Comparison of ENCODE assay signal across 32 mouse cellular contexts in the genomic region with DNA sequence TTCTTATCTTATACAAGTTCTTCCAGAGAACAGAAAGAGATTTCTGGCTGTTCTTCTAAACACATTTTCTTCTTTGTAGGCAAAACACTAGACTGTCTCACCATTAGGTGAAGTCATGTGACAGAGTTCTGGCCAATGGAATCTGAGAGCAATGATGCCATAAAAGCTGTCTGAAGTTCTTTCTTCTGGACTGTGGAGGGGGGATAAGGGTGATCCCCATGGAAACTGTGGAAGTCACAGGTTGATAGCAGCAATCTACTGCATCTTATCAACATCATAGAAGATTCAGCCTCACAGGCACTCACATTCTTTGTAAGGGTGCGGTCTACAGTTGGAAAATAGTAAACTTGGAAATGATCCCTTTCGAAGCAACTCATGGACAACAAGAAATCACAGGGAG. TPM values are rescaled to one million over a fixed set of nuclear protein-coding genes. Genes with fewer than 3 reads are reported as not detected.
DNase-seq lines count a peak whose midpoint lies in the region; ATAC-seq and TF ChIP-seq lines count a peak whose summit lies in the region.
"Had no signal": no experiment of that assay in that cellular context is flagged by ENCODE, and none has a peak within 500 bp of the region (broad histone marks: within the 10 kb centered on the region; RNA-seq: fewer than 3 reads in every experiment).

Gene 4930522H14Rik (minus strand): TSS at position 187 of the 400 bp plus-strand sequence.

- no peaks in the 10 kb centered on the region for H3K36me3 ChIP-seq in hindbrain, embryonic 12.5 days
- no peaks in the 10 kb centered on the region for H3K36me3 ChIP-seq in hindbrain, postnatal 0 days (ENCODE audit: insufficient read depth, low read length)
- H3K36me3 ChIP-seq in neural tube, embryonic 12.5 days: no peaks in the 10 kb centered on the region
- H3K36me3 ChIP-seq in forebrain, embryonic 13.5 days (ENCODE audit: poor library complexity, severe bottlenecking): no peaks in the 10 kb centered on the region
- no peaks in the 10 kb centered on the region for H3K36me3 ChIP-seq in neural tube, embryonic 15.5 days
- H3K36me3 ChIP-seq: embryonic facial prominence, embryonic 15.5 days; heart, embryonic 13.5 days; liver, embryonic 13.5 days had no signal

- TF ChIP-seq CTCF in hindbrain, postnatal 0 days (IDR thresholded peaks at IDR 0.05; ENCODE audit: low read depth): no peak

- no peaks in the 10 kb centered on the region for H3K27me3 ChIP-seq in hindbrain, embryonic 12.5 days
- no peaks in the 10 kb centered on the region for H3K27me3 ChIP-seq in hindbrain, postnatal 0 days (ENCODE audit: insufficient read depth, low read length)
- no peaks in the 10 kb centered on the region for H3K27me3 ChIP-seq in neural tube, embryonic 12.5 days (replicated peaks)
- H3K27me3 ChIP-seq in forebrain, embryonic 13.5 days: no peaks in the 10 kb centered on the region
- no peaks in the 10 kb centered on the region for H3K27me3 ChIP-seq in neural tube, embryonic 15.5 days (replicated peaks)
- H3K27me3 ChIP-seq: embryonic facial prominence, embryonic 15.5 days; heart, embryonic 13.5 days; liver, embryonic 13.5 days had no signal

- no peaks in the 10 kb centered on the region for H3K9me3 ChIP-seq in hindbrain, embryonic 12.5 days (replicated peaks)
- no peaks in the 10 kb centered on the region for H3K9me3 ChIP-seq in hindbrain, postnatal 0 days (ENCODE audit: low read length)
- no peaks in the 10 kb centered on the region for H3K9me3 ChIP-seq in neural tube, embryonic 12.5 days
- no peaks in the 10 kb centered on the region for H3K9me3 ChIP-seq in forebrain, embryonic 13.5 days (replicated peaks)
- H3K9me3 ChIP-seq in neural tube, embryonic 15.5 days (replicated peaks): no peaks in the 10 kb centered on the region
- H3K9me3 ChIP-seq: embryonic facial prominence, embryonic 15.5 days; heart, embryonic 13.5 days; liver, embryonic 13.5 days had no signal

- 94% methylated on average over 2 of the region's 2 CpGs for WGBS in hindbrain, embryonic 12.5 days
- WGBS in hindbrain, postnatal 0 days: 97% methylated on average over 2 of the region's 2 CpGs
- 97% methylated on average over 2 of the region's 2 CpGs for WGBS in neural tube, embryonic 12.5 days
- 99% methylated on average over 2 of the region's 2 CpGs for WGBS in forebrain, embryonic 13.5 days
- WGBS in neural tube, embryonic 15.5 days: 96% methylated on average over 2 of the region's 2 CpGs

- H3K9ac ChIP-seq in hindbrain, embryonic 12.5 days: no peak within 1 kb of the TSS
- no peak within 1 kb of the TSS for H3K9ac ChIP-seq in hindbrain, postnatal 0 days (replicated peaks; ENCODE audit: low read length)
- H3K9ac ChIP-seq in neural tube, embryonic 12.5 days: no peak within 1 kb of the TSS
- H3K9ac ChIP-seq in forebrain, embryonic 13.5 days: no peak within 1 kb of the TSS
- no peak within 1 kb of the TSS for H3K9ac ChIP-seq in neural tube, embryonic 15.5 days (replicated peaks)
- H3K9ac ChIP-seq: embryonic facial prominence, embryonic 15.5 days; heart, embryonic 13.5 days; liver, embryonic 13.5 days had no signal

- H3K4me2 ChIP-seq in hindbrain, embryonic 12.5 days (replicated peaks): 0 out of 2 replicates have a peak within 1 kb of the TSS, but pooled peaks have one; percentile 19
- H3K4me2 ChIP-seq in hindbrain, postnatal 0 days (ENCODE audit: low read depth, low read length): no peak within 1 kb of the TSS
- H3K4me2 ChIP-seq in neural tube, embryonic 12.5 days (replicated peaks): peak within 1 kb of the TSS; percentile 3; the same call in 1 of the 2 replicates
- peak within 1 kb of the TSS; percentile 16; the same call in 1 of the 2 replicates for H3K4me2 ChIP-seq in forebrain, embryonic 13.5 days
- 0 out of 2 replicates have a peak within 1 kb of the TSS, but pooled peaks have one; percentile 0 for H3K4me2 ChIP-seq in neural tube, embryonic 15.5 days
- H3K4me2 ChIP-seq: embryonic facial prominence, embryonic 15.5 days; heart, embryonic 13.5 days; liver, embryonic 13.5 days had no signal

- DNase-seq in hindbrain, postnatal 0 days (ENCODE audit: low spot score): no peak
- DNase-seq in neural tube, embryonic 10.5 days (ENCODE audit: extremely low spot score, low spot score): no peak
- DNase-seq in thymus, postnatal 25 days: no peak
- DNase-seq: adrenal gland, postnatal 10 days; B cell, adult 2 months; cerebellum, adult 8-10 months; gastrocnemius, postnatal 14 days; heart, adult 18-20 months; heart, postnatal 14 days; kidney, adult 18-20 months; layer of hippocampus, adult 9-11 months; liver, embryonic 13.5 days; lung, adult 2 months; lung, postnatal 14 days; thymus, adult 2 months had no signal

- H3K4me3 ChIP-seq in hindbrain, embryonic 12.5 days: no peak within 1 kb of the TSS
- H3K4me3 ChIP-seq in hindbrain, postnatal 0 days (ENCODE audit: low read length): no peak within 1 kb of the TSS
- no peak within 1 kb of the TSS for H3K4me3 ChIP-seq in neural tube, embryonic 12.5 days
- no peak within 1 kb of the TSS for H3K4me3 ChIP-seq in forebrain, embryonic 13.5 days
- H3K4me3 ChIP-seq in neural tube, embryonic 15.5 days (replicated peaks): no peak within 1 kb of the TSS
- H3K4me3 ChIP-seq: embryonic facial prominence, embryonic 15.5 days; heart, embryonic 13.5 days; liver, embryonic 13.5 days had no signal

- H3K27ac ChIP-seq in hindbrain, embryonic 12.5 days: no peak within 1 kb of the TSS
- H3K27ac ChIP-seq in hindbrain, postnatal 0 days: no peak within 1 kb of the TSS
- H3K27ac ChIP-seq in neural tube, embryonic 12.5 days: no peak within 1 kb of the TSS
- H3K27ac ChIP-seq in forebrain, embryonic 13.5 days: no peak within 1 kb of the TSS
- no peak within 1 kb of the TSS for H3K27ac ChIP-seq in neural tube, embryonic 15.5 days (replicated peaks)
- H3K27ac ChIP-seq: embryonic facial prominence, embryonic 15.5 days; heart, embryonic 13.5 days; liver, embryonic 13.5 days had no signal

- no peaks in the 10 kb centered on the region for H3K4me1 ChIP-seq in hindbrain, embryonic 12.5 days
- no peaks in the 10 kb centered on the region for H3K4me1 ChIP-seq in hindbrain, postnatal 0 days (ENCODE audit: insufficient read depth, low read length)
- no peaks in the 10 kb centered on the region for H3K4me1 ChIP-seq in neural tube, embryonic 12.5 days
- no peaks in the 10 kb centered on the region for H3K4me1 ChIP-seq in forebrain, embryonic 13.5 days
- no peaks in the 10 kb centered on the region for H3K4me1 ChIP-seq in neural tube, embryonic 15.5 days
- H3K4me1 ChIP-seq: embryonic facial prominence, embryonic 15.5 days; heart, embryonic 13.5 days; liver, embryonic 13.5 days had no signal

- ATAC-seq in hindbrain, embryonic 12.5 days (ENCODE audit: low FRiP score): no peak
- ATAC-seq in hindbrain, postnatal 0 days: no peak
- no peak for ATAC-seq in neural tube, embryonic 12.5 days (ENCODE audit: low FRiP score, low read depth)
- ATAC-seq in forebrain, embryonic 13.5 days: no peak
- no peak for ATAC-seq in neural tube, embryonic 15.5 days (ENCODE audit: low FRiP score)
- ATAC-seq: inflammation-experienced regulatory T-cells, adult 6 months had no signal

RNA-seq across cellular contexts. Expression of gene 4930522H14Rik, which starts in this region (rescaled TPM):
- not detected in 2 replicates for polyA plus RNA-seq in hindbrain, embryonic 12.5 days (2016; fragmentation: Nextera tagmentation; extraction: Ambion mirVana)
- not detected in 2 replicates for total RNA-seq in hindbrain, postnatal 0 days (2014; rRNA removed)
- not detected in 2 replicates for polyA plus RNA-seq in hindbrain, postnatal 0 days (2015; fragmentation: Nextera tagmentation; extraction: Ambion mirVana)
- not detected in 2 replicates for polyA plus RNA-seq in neural tube, embryonic 12.5 days (2016; fragmentation: Nextera tagmentation; extraction: Ambion mirVana)
- polyA plus RNA-seq in forebrain, embryonic 13.5 days (2015; fragmentation: Nextera tagmentation; extraction: Ambion mirVana): not detected in 2 replicates
- polyA plus RNA-seq in neural tube, embryonic 15.5 days (2015; fragmentation: Nextera tagmentation; extraction: Ambion mirVana): not detected in 2 replicates
- total RNA-seq: adrenal gland, postnatal 10 days; gastrocnemius, postnatal 14 days; heart, adult 18-20 months; heart, postnatal 14 days; left cerebral cortex, adult 18-20 months; left cerebral cortex, postnatal 36 days; megakaryocyte progenitor cell, adult 5-6 weeks; monocyte, adult 5-6 weeks had no signal
- polyA plus RNA-seq: embryonic facial prominence, embryonic 15.5 days; heart, embryonic 13.5 days; inflammation-experienced regulatory T-cells, adult 6 months; kidney, embryonic 16.5 days; large intestine, adult 2 months; limb, embryonic 14.5 days; liver, embryonic 13.5 days; lung, adult 2 months; neural tube, embryonic 11.5 days; spleen, adult 2 months; stomach, embryonic 14.5 days; thymus, adult 2 months had no signal
